Mouse (Mus musculus) adrenal gland (tissue): ENCODE data around the gene Sgca.

ENCODE experiments used
- intact Hi-C: fragments of 180-260 bp; cut with DNase I; formaldehyde crosslinking; loops from one replicate; pipeline ENCODE4 v1.15.1; 2025

Sgca gene

DNA sequence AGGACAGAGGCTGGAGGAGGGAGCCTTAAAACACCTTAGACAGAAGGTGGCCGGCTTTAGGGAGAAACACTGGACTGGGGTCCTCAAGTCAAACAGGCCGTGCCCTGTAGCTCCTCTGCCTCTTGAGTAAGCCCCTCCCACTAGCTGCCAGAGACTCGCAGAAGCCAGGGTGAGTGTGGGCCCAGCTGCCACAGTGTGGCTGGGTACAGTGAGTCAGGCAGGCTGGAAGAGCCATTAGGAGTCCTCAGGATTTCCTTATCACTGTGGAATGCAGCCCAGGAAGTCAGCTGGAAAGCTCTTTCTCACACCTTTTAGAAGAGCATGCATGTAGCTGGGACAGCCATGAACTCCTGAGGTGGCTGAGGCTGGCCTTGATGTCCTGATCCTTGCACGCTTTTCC is 59.6 kb downstream of the Sgca start:
- intact Hi-C loops: no loop called here

DNA sequence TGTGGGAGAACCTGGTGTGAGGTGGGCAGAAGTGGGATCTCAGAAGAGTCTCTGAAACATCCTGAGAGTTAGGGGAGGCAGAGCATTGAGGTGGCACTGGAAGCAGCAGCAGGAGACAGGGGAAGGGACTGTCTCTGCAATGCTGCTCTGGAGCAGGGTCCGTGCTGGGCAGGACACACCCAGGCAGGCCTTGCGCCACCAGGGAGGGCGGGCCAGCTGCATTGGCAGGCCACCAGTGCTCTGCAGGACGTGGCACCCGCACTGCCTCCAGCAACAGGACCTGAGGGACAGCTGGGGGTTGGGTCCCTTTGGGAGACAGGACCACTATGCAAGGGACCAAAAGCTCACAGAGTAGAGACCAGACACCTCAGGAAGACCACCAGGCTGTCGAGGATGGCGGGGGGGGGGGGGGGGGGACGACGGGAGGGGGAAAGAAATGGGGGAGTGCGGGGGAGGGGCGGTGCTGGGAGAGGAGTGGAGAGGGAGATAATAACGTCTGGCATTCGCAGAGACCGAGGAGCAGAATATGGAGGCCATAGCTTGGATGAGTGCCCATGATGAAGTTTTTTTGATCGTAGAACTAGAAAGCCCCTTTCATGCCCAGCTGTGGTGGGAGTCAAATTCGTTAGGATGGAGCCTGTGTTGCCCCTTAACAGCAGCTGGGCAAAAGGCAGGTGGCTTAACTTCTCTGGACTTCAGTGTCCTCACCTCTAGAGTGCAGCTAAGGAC is 60.3 kb downstream of the Sgca start:
- intact Hi-C loops: no loop called here

DNA sequence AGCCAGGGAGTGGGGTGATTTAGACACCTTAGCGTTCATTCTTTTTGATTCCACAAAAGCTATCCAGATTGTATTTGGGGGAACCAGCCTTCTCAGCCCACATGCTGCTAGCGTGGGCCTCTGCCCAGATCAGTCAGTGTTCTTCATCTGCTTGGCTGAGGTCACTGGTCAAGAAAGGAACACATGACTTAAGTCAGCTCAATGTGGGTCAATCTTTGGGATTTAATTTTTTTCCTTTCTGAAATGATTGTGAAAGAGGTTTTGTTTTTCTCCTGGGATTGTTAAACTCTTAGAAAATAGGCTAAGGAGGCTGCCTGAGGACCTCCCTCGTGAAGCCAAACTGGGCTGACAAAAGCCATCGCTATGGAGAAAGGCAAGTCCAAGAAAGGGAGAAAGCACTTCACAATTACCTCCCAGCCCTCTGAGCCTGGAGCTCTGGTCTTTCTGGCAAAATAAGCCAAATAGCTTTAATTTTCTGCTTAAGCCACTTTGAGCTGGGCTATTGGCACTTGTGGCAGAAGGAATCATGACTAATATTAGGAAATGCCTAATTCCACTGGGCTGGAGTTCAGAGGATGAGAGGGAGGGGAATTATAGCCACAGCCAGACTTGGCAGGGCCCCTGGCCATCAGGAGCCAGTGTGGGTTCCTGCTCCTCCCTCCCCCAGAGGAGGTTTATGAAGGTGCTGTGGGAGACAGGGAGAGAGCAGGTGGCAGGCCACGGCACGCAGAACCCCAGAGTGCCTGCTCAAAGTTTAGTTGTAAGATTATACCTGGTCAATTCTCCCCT is 62.6 kb downstream of the Sgca start:
- intact Hi-C loops: no loop called here
